Mouse (Mus musculus): ENCODE measurements around the gene Scd2. TPM values are rescaled to one million over a fixed set of nuclear protein-coding genes. Genes with fewer than 3 reads are reported as not detected.

Gene Scd2
- polyA plus RNA-seq, 1 experiment = 49.6 TPM

DNA sequence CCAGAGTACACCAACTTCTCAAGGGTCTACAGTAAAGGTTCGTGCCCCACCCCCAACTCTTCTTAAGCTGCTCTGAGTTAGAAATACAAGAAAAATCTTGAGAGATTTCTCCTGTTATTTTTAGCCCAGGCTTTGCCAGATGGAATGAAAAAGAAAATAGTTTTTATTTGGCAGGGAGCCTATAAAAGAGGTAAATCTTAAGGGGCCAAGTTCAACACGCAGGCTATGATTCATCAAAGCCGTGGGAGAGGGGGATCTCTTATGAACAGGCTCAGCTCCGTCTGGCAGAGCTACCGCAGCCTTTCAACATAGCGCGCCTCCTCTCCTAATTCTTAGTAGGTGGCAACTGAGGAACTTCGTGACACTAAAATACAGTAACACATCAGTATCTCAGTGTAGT lies 10.0 kb downstream of the Scd2 start:
- no peak for TF ChIP-seq GATA1 (IDR thresholded peaks at IDR 0.05; ENCODE audit: low read length)

DNA sequence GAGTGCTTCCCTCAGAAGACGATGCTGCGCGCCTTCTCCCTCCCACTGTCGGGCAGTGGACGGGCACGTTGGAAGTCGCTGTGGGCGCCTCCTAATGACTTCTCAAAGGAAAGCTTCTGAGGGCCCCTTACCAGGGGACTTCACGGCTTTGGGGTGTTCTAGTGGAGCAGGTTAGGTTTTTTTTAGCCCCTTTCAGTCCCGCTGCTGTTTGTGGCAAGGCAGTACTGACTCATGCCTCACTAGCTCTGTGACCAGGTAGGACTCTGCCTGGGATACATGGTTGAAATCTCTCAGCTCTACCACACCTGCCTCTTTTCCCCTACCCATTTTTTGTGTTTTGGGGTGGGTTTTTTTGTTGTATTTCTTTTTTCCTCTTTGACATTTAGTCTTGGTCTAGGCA lies 10.9 kb downstream of the Scd2 start:
- TF ChIP-seq GATA1 (IDR thresholded peaks at IDR 0.05; ENCODE audit: low read length) = no peak

DNA sequence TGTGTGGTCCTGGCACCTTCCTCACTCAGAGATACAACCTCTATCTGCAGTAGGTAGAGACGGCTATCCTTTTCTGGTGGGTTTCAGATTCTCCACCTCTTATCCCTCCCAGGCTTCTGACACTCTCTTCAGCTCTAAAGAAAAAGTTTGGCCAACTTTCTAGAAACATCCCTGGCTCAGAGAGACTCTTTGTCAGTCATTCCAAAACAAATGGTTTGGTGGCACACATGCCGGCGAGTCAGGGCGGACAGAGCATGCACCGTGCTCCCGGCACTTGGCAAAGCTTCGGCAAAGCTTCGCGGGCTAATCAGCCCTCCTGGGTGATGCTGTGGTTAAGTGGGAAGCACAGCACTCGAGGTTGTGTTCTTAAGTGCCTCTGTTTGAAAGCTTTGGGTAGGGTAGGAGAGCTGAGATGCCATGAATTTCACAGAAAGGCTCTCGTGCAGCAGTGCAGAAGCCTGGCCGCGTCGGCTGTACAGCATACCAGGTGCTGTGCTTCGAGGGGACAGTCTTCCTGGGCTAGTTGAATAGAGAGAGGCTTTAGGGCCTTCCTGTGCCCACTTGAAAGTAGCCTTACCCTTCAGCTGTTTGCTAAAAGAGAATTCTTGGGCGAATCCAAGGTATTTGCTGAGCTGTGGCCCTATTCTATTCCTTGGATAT lies 11.5 kb downstream of the Scd2 start:
- TF ChIP-seq GATA1 (IDR thresholded peaks at IDR 0.05; ENCODE audit: low read length) = no peak

DNA sequence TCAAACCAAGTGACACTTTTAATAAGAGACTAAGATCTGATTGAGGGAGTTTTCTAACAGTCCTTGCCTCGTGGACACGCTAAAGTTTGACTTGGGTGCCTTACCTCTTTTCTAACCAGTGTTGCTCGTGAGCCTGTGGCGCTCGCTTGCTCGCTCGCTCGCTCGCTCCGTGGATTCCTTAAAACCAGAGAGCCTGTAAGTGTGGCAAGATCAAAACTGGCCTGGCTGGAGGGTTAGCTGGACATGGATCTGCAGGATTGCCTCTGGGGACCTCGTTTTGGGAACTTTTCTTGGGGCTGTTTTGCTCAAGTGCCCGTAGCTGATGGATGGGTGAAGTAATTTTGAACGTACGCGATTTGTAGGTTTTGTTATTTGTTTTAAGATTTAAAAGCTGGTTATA lies 12.2 kb downstream of the Scd2 start:
- no peak for TF ChIP-seq GATA1 (IDR thresholded peaks at IDR 0.05; ENCODE audit: low read length)

DNA sequence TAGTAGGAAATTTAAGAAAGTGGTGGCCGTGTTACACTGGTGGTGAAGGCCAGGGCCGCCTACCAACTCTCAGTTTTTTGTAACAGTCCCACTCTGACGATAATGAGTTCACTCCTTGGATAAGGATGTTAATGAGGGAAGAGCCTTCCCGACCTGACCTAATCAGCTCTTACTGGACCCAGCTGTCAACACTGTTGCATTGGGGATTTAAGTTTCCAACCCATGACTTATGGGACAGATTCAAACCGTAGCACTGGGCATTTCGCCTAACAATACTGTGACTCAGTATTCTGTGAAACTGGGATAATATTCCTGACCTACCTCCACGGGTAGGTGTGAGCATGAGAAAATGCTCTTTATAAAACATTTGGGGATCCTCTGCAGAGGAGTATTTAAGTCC lies 12.7 kb downstream of the Scd2 start:
- no peak for TF ChIP-seq GATA1 (IDR thresholded peaks at IDR 0.05; ENCODE audit: low read length)

DNA sequence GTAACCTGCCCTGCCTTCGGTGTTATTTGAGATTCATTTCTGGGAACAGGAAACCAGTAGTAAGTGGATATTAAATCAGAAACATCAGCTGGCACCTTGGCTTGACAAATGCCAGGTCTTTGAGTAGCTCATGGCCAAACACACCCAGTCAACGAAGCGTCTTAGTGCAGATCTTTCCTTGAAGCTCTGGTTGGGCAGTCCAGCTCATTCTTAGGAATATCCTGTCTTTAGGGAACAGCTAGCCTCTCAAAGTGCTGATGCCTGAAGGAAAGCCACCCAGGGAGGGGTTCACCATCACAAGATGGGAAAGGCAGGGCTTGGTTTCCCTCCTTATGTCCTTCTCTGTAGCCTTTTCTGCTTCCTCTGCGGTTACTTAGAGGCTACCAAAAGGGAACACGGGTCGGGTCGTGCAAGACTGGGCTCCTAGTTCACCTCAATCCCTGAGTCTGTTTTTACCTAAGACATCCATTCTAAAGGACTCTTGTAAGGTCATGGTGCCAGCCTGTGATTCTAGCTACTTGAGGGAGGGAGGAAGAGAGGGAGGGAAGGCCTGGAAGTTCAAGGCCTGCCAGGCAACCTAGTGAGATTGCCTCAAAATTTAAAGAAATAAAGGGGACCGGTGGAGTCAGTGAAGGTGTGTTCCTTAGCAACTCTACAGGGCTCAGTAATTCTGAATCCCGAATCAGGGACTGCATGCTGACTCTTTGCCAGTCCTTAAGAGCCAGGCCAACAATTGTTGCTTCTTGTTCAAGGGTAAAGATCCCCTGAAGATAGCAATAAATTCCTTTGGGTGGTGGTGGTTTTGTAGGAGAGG lies 13.8 kb downstream of the Scd2 start:
- TF ChIP-seq GATA1 (IDR thresholded peaks at IDR 0.05; ENCODE audit: low read length) = no peak

DNA sequence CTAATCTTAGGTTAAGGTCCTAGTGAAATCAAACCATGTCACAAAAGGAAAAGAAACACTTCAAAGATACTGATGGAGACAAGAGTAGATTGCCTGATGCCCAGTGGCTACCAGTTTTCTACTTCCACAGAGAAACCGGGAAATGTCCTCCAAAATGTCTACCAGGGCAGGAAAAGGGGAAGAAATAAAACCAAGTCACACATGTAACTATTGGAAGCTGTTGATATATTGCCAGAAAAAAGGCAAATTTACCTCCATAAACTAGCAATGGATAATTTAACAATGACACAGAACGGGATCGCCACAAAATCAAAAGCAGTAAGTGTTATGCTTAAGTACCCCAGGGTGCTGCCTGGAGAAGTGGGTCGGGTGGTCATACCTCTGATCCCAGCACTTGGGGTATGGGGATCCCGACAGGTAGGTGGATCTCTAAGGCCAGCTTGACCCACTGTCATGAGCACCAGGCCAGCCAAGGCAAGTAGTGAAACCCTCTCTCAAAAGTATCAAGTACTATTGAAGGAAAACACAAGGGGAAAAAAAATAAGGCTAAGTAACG lies 14.5 kb downstream of the Scd2 start:
- TF ChIP-seq GATA1 (IDR thresholded peaks at IDR 0.05; ENCODE audit: low read length) = no peak

DNA sequence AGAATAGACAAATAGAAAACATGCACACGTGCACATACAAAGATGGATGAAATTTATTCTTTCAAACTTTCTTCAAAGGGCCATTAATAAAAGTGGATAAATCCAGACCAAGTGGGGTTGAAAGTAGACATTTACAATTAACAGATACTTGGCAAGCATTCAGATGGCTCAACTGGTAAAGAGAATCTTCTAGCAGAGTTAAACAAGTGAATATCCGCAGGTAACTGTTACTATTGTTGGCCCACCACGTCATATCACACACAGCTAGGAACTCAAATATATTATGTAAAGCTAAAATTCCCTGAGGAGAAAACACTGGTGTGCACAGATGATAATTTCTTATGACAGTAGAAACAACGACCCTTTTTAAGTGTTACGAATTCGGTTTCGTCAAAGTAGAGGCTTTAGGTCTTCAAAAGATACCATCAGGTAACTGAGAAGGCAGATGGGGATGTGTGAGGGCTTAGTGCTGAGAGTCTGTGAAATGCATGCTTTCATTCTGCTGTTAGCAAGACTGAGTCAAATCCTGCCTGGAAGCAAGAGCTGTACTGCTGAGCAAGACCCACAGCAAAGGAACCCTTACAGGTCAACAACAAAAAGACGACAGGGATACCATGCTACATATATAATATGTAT lies 15.3 kb downstream of the Scd2 start:
- no peak for TF ChIP-seq GATA1 (IDR thresholded peaks at IDR 0.05; ENCODE audit: low read length)

DNA sequence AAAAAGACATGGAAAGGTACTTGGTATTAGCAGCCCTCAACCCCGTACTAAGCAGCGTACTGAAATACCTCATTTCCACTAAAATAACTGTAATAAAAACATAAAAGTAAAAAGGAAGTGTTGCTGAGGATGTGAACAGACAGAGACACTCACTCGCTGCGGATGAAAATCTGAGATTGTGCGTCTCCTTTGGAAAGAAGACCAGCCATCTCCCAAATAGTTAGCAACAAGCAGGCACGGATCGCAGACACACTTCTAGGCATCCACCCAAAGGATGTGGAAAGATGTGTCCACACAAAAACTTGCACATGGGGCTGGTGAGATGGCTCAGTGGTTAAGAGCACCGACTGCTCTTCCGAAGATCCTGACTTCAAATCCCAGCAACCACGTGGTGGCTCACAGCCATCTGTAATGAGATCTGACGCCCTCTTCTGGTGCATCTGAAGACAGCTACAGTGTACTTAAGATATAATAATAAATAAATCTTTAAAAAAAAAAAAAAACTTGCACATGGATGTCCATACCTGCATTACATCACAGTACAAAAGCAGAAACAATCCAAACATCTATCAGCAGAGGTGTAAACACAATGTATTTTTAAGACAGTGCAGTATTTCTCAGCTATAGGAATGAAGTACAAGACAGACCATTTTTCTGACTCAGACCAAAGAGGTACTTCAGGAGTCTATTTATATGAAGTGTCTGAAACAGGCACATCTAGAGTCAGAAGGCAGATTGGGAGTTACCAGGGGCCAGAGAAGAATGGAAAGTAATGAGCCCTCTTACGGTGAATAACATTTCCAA lies 16.1 kb downstream of the Scd2 start:
- no peak for TF ChIP-seq GATA1 (IDR thresholded peaks at IDR 0.05; ENCODE audit: low read length)

DNA sequence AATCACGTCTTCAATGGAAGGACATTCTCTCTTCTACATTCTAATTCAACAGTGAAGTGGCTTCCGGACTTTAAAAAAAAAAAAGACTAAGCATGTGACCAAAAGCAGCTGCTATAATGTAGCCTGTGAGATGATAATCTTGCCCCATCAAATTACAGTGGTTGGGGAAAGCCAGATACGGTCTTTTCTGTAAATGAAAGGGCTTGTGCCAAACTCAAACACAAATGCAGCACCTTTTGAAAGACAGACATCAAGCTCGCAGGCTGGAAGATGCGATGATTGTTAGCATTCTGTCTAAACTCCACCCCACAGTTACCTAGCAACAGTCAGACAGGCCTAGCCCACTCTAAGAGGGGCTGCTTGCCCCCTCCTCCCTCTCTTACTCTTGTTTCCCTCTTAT lies 17.3 kb downstream of the Scd2 start:
- peak; percentile 26 for TF ChIP-seq GATA1 (IDR thresholded peaks at IDR 0.05; ENCODE audit: low read length)

DNA sequence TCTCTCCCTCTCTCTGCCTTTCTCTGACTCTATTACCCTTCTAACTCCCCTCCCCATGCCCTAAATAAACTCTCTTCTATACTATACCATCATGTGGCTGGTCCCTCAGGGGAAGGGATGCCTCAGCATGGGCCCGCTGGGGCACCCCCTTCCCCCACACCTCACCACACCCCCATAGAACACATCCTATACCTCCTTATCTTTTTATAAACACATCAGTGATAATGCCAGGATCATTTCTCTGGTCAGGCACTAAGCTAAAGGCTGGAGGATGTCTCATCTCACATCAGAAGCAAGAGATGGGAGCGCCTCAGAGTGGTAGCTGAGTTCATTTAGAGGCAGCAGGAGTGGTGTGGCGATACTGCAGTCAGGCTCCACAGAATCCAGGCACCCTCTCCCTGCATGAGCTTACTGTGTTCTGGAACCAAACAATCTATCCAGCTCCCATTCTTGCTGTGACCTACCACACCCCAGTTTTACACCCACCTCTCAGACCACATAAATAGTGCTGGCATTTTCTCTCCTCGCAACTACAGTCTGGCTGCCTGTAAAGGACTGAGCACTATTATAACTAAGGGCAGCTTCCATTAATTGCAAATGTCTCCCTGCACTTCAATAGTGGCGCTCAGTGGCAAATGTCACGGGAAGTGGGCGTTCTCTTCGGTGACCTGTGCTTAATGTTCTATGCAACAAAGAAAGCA lies 18.0 kb downstream of the Scd2 start:
- TF ChIP-seq GATA1 (IDR thresholded peaks at IDR 0.05; ENCODE audit: low read length) = no peak

DNA sequence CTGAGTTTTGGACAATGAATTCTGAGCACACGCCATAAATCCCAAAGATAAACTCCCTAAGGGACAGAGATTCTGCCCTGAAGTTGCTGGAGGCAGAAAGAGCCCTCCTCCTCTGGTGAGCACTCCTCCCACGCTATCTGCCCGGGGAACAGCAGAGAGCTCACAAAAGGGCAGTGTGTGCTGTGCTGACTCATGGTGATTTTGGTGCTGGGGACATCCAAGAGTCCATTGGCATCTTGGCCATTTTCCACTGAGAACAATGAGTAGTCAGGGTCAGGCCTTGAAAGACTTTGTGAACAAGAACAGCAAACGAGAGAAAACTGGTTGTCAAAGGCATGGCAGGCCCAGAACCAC lies 18.5 kb downstream of the Scd2 start:
- no peak for TF ChIP-seq GATA1 (IDR thresholded peaks at IDR 0.05; ENCODE audit: low read length)

DNA sequence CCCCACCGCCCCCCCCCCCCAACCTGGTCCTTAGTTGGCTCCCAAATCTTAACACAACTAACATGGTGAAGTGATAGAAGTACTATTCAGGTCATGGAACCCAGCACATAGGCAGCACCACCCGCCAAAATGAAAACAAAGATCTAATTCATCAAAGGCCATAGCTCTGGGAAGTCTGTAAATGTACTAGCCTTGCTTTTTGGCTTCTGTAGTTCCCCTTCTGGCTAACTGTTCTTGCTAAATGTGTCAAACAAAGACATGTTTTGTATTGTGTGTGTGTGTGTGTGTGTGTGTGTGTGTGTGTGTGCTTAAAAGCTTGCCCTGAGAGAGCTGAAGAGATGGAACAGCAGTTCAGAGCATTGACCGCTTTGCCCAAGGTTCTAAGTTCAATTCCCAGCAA lies 19.6 kb downstream of the Scd2 start:
- no peak for TF ChIP-seq GATA1 (IDR thresholded peaks at IDR 0.05; ENCODE audit: low read length)

DNA sequence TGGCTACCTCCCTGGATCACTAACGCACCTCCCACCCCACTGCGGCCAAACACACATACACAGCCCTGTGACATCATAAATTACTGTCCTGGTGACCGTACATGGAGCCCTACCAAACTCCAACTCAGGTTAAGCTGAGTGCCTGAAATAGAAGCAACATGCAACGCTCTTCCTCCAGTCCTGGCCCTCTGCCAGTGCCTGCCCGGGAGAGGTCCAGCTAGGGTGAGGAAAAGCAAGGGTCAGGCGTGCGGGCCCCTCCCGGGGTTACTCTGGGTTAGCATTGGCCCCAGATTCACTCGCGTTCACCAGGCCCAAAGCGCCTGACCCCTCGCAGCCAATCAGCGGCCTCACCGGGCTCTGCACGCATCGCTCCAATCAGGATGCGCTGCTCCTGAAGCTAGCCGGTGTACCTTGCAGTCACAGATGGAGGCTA lies 20.9 kb downstream of the Scd2 start:
- no peak for TF ChIP-seq GATA1 (IDR thresholded peaks at IDR 0.05; ENCODE audit: low read length)

DNA sequence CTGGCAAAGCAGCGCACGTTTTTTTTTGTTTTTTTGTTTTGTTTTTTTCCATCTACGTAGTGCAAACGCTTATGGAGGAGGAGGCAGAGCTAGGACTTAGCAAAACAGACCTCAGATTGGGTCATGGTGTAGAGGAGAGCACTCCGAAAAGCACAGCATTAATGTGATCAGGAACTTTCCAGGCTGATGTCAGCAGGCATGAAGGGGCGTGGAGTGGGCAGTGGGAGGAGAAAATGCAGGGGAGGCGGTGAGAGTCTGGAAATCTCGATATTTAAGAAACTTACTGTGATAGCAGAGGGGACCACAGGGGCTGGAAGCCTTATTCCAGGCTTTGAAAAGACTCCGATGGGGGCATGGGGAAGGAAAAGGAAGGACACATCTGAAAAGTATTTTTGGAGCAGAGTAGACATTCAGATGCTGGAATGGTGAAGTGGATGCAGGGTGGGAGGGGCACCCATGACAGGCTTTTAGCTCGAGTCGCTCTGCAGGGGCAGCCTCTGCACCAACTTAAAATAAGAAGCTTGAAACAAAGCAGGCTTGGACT lies 21.5 kb downstream of the Scd2 start:
- no peak for TF ChIP-seq GATA1 (IDR thresholded peaks at IDR 0.05; ENCODE audit: low read length)
